Mouse (Mus musculus): ENCODE results near the gene Neurl1a. TPM values are rescaled to one million over a fixed set of nuclear protein-coding genes. Genes with fewer than 3 reads are reported as not detected.
"Not testable (repeated sequence)": the region's sequence is repeated elsewhere in the genome, so short reads cannot be mapped to it uniquely, and the experiment has no call there.

Gene Neurl1a
- 1.8 and 2.1 TPM in 2 replicates for polyA plus RNA-seq (2015; fragmentation: Nextera tagmentation; extraction: Ambion mirVana)

- ATAC-seq (ENCODE audit: extremely low read depth, insufficient number of reproducible peaks, low FRiP score, low TSS enrichment), result peak; percentile 27; the same call in 1 of the 2 replicates
- H3K9ac ChIP-seq, result peak within 1 kb of the TSS; percentile 83
- H3K9me3 ChIP-seq, result peaks cover 3% of the 10 kb centered on the region; the same call in 1 of the 2 replicates
- peaks cover 7% of the 10 kb centered on the region for H3K4me1 ChIP-seq
- WGBS, result under 1% methylated on average over 58 of the region's 98 CpGs
- no peak within 1 kb of the TSS for H3K27ac ChIP-seq (replicated peaks)
- H3K4me2 ChIP-seq, result peak within 1 kb of the TSS; percentile 100
- no peaks in the 10 kb centered on the region for H3K36me3 ChIP-seq
- H3K27me3 ChIP-seq (replicated peaks), result peaks cover 60% of the 10 kb centered on the region
- peak within 1 kb of the TSS; percentile 74 for H3K4me3 ChIP-seq
These were observed at the start of gene Neurl1a for GRCm38 (mm10) chr19:47178431-47179271. Neurl1a (plus strand) TSS chr19:47178820.

GRCm38 (mm10) chr19:47128835-47129234, 49.8 kb upstream of the Neurl1a start:
- H3K27me3 ChIP-seq (replicated peaks), result no peaks in the 10 kb centered on the region
- 88% methylated on average over 11 of the region's 11 CpGs for WGBS

GRCm38 (mm10) chr19:47130551-47131125, 48.0 kb upstream of the Neurl1a start:
- H3K27me3 ChIP-seq (replicated peaks), result no peaks in the 10 kb centered on the region
- no peak for ATAC-seq (ENCODE audit: extremely low read depth, insufficient number of reproducible peaks, low FRiP score, low TSS enrichment)
- no peak overlapping the region for H3K27ac ChIP-seq (replicated peaks)
- peaks cover under 1% of the 10 kb centered on the region; the same call in 1 of the 2 replicates for H3K4me1 ChIP-seq
- peaks cover 96% of the 10 kb centered on the region for H3K36me3 ChIP-seq
- 93% methylated on average over 15 of the region's 15 CpGs for WGBS
- H3K9me3 ChIP-seq, result no peaks in the 10 kb centered on the region
- H3K9ac ChIP-seq, result no peak overlapping the region
- H3K4me2 ChIP-seq, result no peak overlapping the region
- H3K4me3 ChIP-seq, result no peak overlapping the region

More at GRCm38 (mm10) chr19:47128835-47129234, 49.8 kb upstream of the Neurl1a start:
- Histone ChIP-seq H3K27ac (replicated peaks) (no peak overlapping the region), H3K4me3 (no peak overlapping the region), H3K36me3 (peaks cover 96% of the 10 kb centered on the region), H3K9ac (no peak overlapping the region), H3K4me1 (peaks cover 9% of the 10 kb centered on the region; the same call in 1 of the 2 replicates), H3K9me3 (no peaks in the 10 kb centered on the region), H3K4me2 (no peak overlapping the region)
- ATAC-seq (ENCODE audit: extremely low read depth, insufficient number of reproducible peaks, low FRiP score, low TSS enrichment), result no peak

GRCm38 (mm10) chr19:47133161-47133560, 45.5 kb upstream of the Neurl1a start:
- no peak for ATAC-seq (ENCODE audit: extremely low read depth, insufficient number of reproducible peaks, low FRiP score, low TSS enrichment)
- peaks cover 75% of the 10 kb centered on the region for H3K36me3 ChIP-seq

DNA sequence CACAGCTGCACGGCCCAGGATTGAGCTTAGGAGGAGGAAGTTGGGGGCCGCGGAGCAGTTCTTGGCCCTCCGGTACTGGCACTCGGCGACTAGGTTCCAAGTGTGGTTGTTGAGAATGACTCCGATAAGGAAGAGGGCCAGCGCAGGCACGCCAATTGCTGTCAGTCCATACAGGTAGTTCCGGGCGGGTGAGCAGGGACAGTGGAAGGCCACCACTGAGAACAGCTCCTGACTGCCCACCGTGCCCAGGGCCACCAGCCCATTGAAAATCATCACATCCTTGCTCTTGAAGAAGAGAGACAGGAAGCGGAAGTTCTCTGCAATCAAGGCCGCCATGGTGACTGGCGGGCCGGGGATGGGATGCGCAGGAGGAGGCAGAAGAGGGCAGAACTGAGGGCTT, 43.1 kb upstream of the Neurl1a start:
- H3K36me3 ChIP-seq, result peaks cover 51% of the 10 kb centered on the region
- no peak for ATAC-seq (ENCODE audit: extremely low read depth, insufficient number of reproducible peaks, low FRiP score, low TSS enrichment)
- no peak overlapping the region for H3K27ac ChIP-seq (replicated peaks)
- peaks cover 15% of the 10 kb centered on the region for H3K27me3 ChIP-seq (replicated peaks)
- no peaks in the 10 kb centered on the region for H3K9me3 ChIP-seq
- no peak overlapping the region for H3K9ac ChIP-seq
- H3K4me2 ChIP-seq, result no peak overlapping the region
- WGBS, result 84% methylated on average over 17 of the region's 17 CpGs
- peaks cover 37% of the 10 kb centered on the region for H3K4me1 ChIP-seq
- no peak overlapping the region for H3K4me3 ChIP-seq

More at GRCm38 (mm10) chr19:47133161-47133560, 45.5 kb upstream of the Neurl1a start:
- Histone ChIP-seq H3K9ac (no peak overlapping the region), H3K4me3 (no peak overlapping the region), H3K27ac (replicated peaks) (no peak overlapping the region), H3K4me1 (peaks cover 24% of the 10 kb centered on the region), H3K4me2 (no peak overlapping the region), H3K9me3 (no peaks in the 10 kb centered on the region), H3K27me3 (replicated peaks) (no peaks in the 10 kb centered on the region)
- 79% methylated on average over 7 of the region's 7 CpGs for WGBS

DNA sequence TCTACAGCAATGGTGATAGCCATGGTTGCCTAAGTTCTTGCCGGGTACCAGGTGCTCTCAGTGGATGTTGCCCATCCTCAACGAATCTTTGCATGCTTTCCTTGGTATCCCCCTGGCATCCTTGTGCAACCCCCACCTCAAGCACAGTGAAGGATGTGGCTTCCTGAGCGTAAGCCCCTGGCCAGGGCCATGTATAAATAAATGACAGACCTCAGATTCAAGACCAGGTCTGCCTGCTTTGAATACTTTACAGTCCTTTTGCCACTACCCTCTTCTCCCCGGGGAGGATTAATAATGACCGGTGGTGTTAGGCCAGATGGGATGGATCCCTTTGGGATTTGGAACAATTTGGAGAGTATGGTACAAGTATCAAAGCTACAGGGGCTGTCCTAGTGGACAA, 42.5 kb upstream of the Neurl1a start:
- Histone ChIP-seq H3K9me3 (no peaks in the 10 kb centered on the region), H3K36me3 (peaks cover 45% of the 10 kb centered on the region), H3K27ac (replicated peaks) (0 out of 2 replicates have a peak overlapping the region, but pooled peaks have one; percentile 87), H3K27me3 (replicated peaks) (peaks cover 15% of the 10 kb centered on the region), H3K4me3 (no peak overlapping the region), H3K9ac (no peak overlapping the region), H3K4me2 (peak overlapping the region; percentile 76), H3K4me1 (peaks cover 37% of the 10 kb centered on the region)
- ATAC-seq (ENCODE audit: extremely low read depth, insufficient number of reproducible peaks, low FRiP score, low TSS enrichment), result no peak
- WGBS, result 78% methylated on average over 5 of the region's 5 CpGs

GRCm38 (mm10) chr19:47137051-47137581, 41.5 kb upstream of the Neurl1a start:
- H3K9ac ChIP-seq, result peak overlapping the region; percentile 84
- ATAC-seq (ENCODE audit: extremely low read depth, insufficient number of reproducible peaks, low FRiP score, low TSS enrichment), result peak; percentile 26; the same call in 1 of the 2 replicates
- H3K4me3 ChIP-seq, result peak overlapping the region; percentile 58
- 11% methylated on average over 6 of the region's 6 CpGs for WGBS
- peak overlapping the region; percentile 76 for H3K4me2 ChIP-seq
- H3K27me3 ChIP-seq (replicated peaks), result peaks cover 15% of the 10 kb centered on the region
- H3K27ac ChIP-seq (replicated peaks), result peak overlapping the region; percentile 87
- no peaks in the 10 kb centered on the region for H3K9me3 ChIP-seq
- H3K36me3 ChIP-seq, result peaks cover 36% of the 10 kb centered on the region
- peaks cover 37% of the 10 kb centered on the region for H3K4me1 ChIP-seq

DNA sequence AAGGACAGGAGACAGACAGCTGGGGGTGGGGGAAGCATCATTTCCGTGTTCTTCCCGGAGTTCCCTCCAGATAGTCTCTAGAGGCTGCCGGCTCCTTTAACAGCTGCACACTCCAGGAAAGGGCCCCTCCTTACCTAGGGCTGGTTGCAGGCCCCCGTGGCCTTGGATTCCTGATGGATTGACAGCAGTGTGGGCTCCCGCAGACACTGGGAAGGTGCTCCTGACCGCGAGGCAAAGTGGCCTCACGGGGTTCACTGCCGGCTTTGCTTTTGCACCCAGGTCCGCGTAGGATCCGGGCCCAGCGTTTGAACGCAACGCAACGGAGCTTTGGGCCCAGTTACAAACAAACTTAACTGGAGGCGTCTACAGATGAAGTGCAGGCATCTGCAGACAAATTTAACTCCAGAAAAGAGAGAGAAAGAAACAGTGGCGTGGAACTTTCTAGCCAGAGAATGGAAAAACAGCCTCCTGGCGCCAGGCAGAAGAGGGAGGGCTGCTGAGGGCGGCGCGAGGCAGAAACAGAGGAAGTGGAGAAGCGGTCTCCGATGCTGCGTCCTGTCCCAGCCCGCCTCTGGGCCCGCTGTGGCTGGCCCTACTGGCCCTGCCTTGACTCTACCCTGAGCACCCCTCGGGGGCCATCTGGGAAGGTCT, 40.7 kb upstream of the Neurl1a start, which contains the start of gene Calhm2:
TSS of gene Calhm2 (minus strand) at position 524 of the 651 bp plus-strand sequence.
- Histone ChIP-seq H3K27me3 (replicated peaks) (peaks cover 15% of the 10 kb centered on the region), H3K27ac (replicated peaks) (peak within 1 kb of the TSS; percentile 87), H3K4me2 (peak within 1 kb of the TSS; percentile 76), H3K4me3 (peak within 1 kb of the TSS; percentile 58), H3K9me3 (no peaks in the 10 kb centered on the region), H3K4me1 (peaks cover 37% of the 10 kb centered on the region), H3K36me3 (peaks cover 28% of the 10 kb centered on the region), H3K9ac (peak within 1 kb of the TSS; percentile 84)
- 2% methylated on average over 28 of the region's 28 CpGs for WGBS
- no peak for ATAC-seq (ENCODE audit: extremely low read depth, insufficient number of reproducible peaks, low FRiP score, low TSS enrichment)

- Histone ChIP-seq H3K27me3 (replicated peaks) (peaks cover 15% of the 10 kb centered on the region), H3K4me1 (peaks cover 37% of the 10 kb centered on the region), H3K36me3 (peaks cover 14% of the 10 kb centered on the region)
- not testable (repeated sequence) for ATAC-seq (ENCODE audit: extremely low read depth, insufficient number of reproducible peaks, low FRiP score, low TSS enrichment); H3K4me3 ChIP-seq; H3K4me2 ChIP-seq; H3K9me3 ChIP-seq; H3K27ac ChIP-seq (replicated peaks); H3K9ac ChIP-seq
- 25% methylated on average over 7 of the region's 7 CpGs for whole genome bisulfite sequencing
These were observed 39.0 kb upstream of the Neurl1a start for GRCm38 (mm10) chr19:47139611-47140010.

GRCm38 (mm10) chr19:47142438-47142837, 36.2 kb upstream of the Neurl1a start:
- H3K9ac ChIP-seq, result no peak overlapping the region
- no peak overlapping the region for H3K27ac ChIP-seq (replicated peaks)
- H3K4me1 ChIP-seq, result peaks cover 27% of the 10 kb centered on the region
- no peaks in the 10 kb centered on the region for H3K36me3 ChIP-seq
- H3K4me2 ChIP-seq, result no peak overlapping the region
- H3K4me3 ChIP-seq, result no peak overlapping the region
- H3K9me3 ChIP-seq, result no peaks in the 10 kb centered on the region
- no peak for ATAC-seq (ENCODE audit: extremely low read depth, insufficient number of reproducible peaks, low FRiP score, low TSS enrichment)
- 58% methylated on average over 6 of the region's 6 CpGs for WGBS
- peaks cover 18% of the 10 kb centered on the region for H3K27me3 ChIP-seq (replicated peaks)

DNA sequence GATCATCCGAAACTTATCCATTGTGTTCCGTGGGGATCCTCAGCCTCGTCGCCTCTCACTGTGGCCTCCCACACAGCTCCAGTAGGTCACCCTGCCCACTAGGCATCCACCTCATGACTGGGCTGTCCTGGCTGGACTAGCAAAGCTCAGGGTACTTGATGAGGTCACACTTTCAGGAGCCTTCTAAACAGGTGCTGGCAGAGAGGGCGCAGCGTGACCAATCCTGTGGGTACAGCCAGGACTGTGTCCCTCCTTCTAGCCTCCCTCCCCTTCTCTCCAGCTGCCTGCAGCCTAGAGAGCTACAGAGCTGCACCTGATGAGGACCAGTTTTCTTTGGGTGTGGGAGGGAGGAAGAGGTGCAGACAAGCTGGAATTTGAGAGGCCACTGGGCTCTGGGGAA, 34.5 kb upstream of the Neurl1a start, which contains the start of gene Calhm1:
TSS of gene Calhm1 (minus strand) at position 101 of the 400 bp plus-strand sequence.
- no peak within 1 kb of the TSS for H3K4me2 ChIP-seq
- H3K36me3 ChIP-seq, result no peaks in the 10 kb centered on the region
- H3K9me3 ChIP-seq, result no peaks in the 10 kb centered on the region
- peaks cover 12% of the 10 kb centered on the region; the same call in 1 of the 2 replicates for H3K4me1 ChIP-seq
- no peak within 1 kb of the TSS for H3K9ac ChIP-seq
- 79% methylated on average over 6 of the region's 6 CpGs for WGBS
- H3K4me3 ChIP-seq, result no peak within 1 kb of the TSS
- no peak for ATAC-seq (ENCODE audit: extremely low read depth, insufficient number of reproducible peaks, low FRiP score, low TSS enrichment)
- peaks cover 11% of the 10 kb centered on the region for H3K27me3 ChIP-seq (replicated peaks)
- no peak within 1 kb of the TSS for H3K27ac ChIP-seq (replicated peaks)
